Mouse (Mus musculus): ENCODE results near the gene Fam57b.
A peak's percentile ranks its signal among the peaks of the same experiment; 100 is the strongest.

Gene Fam57b

DNA sequence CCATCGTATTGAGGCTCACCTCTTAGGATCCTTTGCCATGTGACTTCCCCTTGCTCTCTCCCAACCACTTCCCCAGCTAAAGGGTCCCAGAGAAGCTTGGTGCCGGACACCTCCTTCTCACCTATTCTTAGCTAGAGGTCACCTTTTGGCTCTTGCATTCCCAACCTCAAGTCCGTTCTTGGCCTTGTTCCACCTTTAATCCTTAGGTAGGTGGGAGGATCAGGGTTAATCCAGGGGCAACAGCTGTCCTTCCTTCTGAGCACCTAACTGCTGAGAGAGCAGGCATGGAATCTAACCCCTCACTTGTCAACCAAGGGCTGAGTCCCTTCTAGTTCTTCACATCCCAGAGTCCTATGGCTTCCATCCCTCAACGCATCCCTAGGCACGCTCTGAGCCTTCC is 28.5 kb downstream of the Fam57b start:
- no peak for DNase-seq (ENCODE audit: low spot score)

DNA sequence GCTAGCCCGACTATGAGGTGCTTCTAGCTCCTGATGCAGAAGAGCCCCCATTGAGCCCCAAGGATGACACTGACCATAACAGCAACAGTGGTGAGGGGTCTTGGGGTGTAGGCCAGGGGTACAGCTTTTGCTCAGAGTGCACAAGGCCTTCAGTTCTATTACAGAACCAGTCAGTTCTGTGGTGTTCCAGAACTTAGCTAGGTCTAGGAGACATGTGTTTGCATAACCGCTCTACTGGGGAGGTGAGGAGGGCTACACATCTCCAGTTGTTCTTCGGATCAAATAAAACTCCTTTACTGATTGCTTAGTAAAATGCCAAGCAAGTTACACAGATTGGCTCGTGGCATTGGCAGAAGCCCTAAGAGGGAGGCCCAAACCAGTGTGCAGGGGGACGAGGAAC is 34.1 kb downstream of the Fam57b start, which contains the start of gene 4930451I11Rik:
Gene 4930451I11Rik, minus strand, starts transcription at position 101 of the 400 bp plus-strand sequence.
- DNase-seq (ENCODE audit: low spot score) = no peak

- DNase-seq (ENCODE audit: low spot score) = no peak
Measured at GRCm38 (mm10) chr7:126832036-126832598, 34.6 kb downstream of the Fam57b start.

DNA sequence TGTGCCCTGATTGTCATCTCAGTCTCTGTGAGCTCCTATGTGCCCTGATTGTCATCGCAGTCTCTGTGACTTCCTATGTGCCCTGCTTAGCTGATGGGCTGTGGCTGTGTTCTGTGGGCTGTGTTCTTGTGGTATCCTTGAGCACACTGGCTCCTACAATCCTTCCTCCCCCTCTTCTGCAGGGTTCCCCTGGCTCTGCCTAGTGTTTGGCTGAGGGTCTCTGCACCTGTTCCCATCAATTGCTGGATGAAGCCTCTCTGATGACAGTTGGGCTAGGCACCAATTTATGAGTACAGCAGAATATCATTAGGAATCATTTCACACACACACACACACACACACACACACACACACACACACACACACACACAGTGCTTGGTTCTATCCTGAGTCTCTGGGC is 35.8 kb downstream of the Fam57b start:
- DNase-seq (ENCODE audit: low spot score) = no peak

DNA sequence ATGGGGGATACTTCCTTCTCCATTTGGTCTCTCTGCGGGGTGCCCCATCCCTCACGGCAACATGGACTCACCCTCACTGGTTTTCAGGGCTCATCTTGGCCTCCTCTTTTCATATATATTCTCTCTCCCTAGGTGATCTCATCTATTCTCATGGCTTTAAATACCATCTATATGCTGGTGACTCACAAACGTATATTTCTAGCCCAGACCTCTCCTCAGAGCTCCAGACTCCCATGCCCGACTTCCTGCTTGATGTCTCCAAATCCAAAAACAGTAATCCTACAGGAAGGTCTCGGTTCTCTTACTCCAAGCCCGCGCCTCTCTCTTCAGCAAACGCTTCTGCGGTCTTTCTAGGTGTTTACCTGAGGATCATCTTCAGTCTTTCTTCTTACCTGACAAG is 45.8 kb downstream of the Fam57b start:
- no peak for DNase-seq (ENCODE audit: low spot score)

GRCm38 (mm10) chr7:126845516-126845915 is 48.0 kb downstream of the Fam57b start:
- no peak for DNase-seq (ENCODE audit: low spot score)

- no peak for DNase-seq (ENCODE audit: low spot score)
Measured at GRCm38 (mm10) chr7:126847116-126847420, 49.6 kb downstream of the Fam57b start, which contains the start of gene Doc2a. TSS of gene Doc2a (plus strand) at chr7:126847416.

DNA sequence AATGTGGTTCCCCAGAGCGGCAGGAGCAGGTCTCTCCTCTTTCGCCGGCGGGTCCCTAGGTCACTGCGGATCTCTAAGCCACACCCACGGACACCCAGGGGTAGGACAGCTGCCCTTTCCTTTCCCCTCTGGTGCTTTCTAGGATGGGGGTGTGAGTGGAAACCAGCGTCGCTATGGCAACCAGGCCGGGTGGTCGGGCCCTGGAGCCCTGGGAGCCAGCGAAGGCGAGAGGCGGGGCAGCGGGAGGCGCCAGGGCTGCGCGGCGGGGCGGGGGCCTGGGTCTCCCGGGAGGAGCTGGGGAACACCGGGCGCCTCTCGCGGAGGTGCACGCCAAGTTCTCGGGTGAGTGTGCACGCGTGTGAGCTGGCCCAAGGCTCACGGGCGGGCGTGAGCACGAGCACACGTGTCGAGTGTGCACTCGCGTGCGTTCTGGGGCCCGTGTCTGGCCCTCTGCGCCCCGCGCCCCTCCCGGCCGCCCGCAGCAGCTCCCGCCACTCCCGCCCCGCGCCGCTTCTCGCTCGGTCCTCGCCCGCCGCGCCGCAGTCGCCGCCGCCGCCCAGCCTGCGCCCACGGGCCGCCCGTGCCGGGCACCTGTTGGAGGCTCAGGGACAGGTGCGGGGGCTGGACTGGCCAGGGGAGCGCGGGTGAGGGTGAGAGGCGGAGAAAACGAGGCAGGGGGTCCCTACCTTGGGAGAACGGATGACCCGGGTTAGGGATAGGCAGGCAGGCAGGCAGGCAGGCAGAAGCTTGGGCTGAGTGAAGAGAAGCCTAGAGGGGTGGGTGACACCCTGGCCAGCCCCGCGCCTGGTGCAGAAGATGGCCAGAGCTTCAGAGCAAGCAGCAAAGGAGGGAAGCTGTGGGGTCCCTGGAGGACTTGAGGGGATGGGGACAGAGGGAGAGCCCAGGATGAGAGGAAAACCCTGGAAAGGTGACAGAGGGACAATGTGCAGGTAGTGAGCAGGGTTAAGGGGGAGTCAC is 50.2 kb downstream of the Fam57b start:
- DNase-seq (ENCODE audit: low spot score) = no peak

GRCm38 (mm10) chr7:126848794-126849193 is 51.3 kb downstream of the Fam57b start:
- DNase-seq (ENCODE audit: low spot score) = no peak

DNA sequence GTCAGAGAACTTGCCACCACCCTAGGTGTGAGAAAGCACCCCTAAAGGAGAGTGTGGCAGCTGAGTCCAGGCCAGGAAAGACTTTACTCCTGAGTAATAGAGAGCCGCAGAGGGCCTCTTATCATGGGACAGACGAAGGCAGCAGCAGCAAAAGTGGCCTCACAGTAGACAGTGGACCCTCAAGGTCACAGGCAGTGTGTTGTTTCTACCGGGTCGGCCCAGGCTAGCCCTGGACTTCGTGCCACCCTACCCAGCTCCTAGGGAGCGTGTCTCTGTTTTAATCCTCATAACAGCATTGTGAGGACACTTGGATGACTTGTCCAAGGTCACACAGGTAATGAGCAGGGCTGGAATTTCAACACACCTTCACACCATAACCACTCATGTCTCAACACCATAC is 52.7 kb downstream of the Fam57b start:
- DNase-seq (ENCODE audit: low spot score) = no peak

DNA sequence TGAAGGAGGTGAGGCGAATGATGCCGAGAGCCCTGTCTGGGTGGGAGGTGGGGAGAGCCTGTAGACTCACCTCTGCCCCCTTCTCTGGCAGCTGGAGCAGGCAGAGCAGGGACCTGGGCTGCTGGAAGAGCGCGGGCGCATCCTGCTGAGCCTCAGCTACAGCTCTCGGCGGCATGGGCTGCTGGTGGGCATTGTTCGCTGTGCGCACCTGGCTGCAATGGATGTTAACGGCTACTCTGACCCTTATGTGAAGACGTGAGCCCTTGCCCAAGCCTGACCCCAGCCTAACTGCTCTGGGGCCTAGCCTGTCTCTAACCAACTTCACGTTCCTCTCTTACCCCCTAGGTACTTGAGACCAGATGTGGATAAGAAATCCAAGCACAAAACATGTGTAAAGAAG is 53.7 kb downstream of the Fam57b start:
- DNase-seq (ENCODE audit: low spot score) = no peak

- no peak for DNase-seq (ENCODE audit: low spot score)
Measured at GRCm38 (mm10) chr7:126853454-126853853, 56.0 kb downstream of the Fam57b start.

GRCm38 (mm10) chr7:126855641-126856040 is 58.2 kb downstream of the Fam57b start:
- DNase-seq (ENCODE audit: low spot score) = no peak

- DNase-seq (ENCODE audit: low spot score) = no peak
Measured at GRCm38 (mm10) chr7:126856741-126857420, 59.4 kb downstream of the Fam57b start.

DNA sequence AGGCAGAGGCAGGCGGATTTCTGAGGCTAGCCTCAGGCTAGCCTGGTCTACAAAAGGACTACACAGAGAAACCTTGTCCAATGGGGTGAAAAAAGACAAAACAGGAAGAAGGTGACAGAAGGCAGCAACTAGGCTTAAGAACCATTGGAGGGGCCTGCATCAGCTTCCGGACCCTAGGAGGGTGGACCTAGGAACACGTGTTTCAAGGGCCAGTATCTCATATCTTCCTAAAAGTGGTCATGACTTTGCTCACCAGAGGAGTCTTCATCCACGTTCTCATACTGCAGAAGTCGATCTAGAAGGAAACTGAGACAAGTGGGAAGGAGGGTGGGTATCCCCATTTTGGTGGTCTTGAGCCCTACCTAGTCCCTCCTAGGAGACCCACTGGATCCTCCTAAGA is 63.5 kb downstream of the Fam57b start:
- DNase-seq (ENCODE audit: low spot score) = no peak

DNA sequence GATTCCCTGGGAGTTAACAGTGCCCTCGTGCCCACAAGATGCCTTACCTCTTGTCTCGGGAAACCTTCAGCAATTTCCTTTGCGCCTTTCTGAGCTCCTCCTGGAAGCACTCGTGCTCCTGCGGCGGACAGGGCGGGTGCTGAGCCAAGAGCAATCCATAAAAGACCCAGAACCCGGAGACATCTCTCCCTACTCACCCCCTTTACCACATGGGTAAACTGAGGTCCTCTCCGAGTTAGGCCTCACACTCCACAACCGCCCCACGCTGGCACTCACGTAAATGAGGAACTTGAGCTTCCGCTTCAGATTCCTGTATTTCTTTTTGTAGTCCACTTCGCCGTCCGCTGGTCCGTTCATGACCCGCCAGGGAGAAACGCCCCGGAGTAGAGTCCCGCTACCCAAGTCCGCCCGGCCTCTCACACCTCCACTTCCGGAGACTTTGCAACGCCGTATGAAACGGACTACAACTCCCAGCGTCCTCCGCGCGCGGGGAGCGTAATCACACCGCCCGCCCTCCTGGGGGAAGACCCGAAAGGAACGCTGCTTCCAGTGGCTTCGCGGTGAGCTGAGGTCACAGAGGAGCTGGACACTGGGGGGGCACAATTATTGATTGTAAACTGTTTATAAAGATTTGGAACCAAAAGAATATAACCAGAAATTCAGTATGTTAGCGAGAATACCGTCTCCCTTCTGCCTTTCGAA is 64.1 kb downstream of the Fam57b start, which contains the start of gene Hirip3:
Gene Hirip3, plus strand, starts transcription at position 544 of the 702 bp plus-strand sequence.
- DNase-seq (ENCODE audit: low spot score) = peak; percentile 86

DNA sequence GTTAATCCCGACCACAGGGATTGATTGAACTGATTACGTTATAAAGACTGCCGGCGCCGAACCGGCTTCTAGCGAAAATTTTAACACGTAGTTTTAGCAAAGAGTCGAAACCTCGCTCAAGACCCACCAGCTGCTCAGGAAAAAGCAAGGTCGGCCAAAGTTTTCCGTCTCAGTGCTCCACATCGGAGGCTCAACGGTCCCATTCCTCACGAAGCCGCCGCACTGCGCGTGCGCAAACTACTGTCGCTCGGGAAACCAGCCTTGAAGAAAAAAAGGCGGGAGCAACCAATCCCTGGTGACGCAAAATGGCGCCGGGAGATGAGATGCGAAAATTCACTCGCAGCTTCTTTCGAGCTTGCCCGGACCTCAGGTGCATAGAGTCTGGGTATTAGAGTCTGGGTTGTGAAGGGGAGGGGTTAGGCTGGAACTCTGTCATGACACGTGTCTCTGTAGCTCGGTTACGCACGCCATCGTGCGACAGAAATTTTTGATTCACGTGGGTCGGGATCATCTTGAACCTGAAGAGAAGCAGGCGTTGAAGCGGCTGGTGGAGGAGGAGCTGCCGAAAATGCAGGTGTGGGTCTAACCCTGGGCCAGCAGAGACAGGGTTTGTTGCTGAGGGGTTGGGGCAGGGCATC is 64.8 kb downstream of the Fam57b start, which contains the start of gene Ino80e:
Gene Ino80e, minus strand, starts transcription at position 231 of the 638 bp plus-strand sequence.
- DNase-seq (ENCODE audit: low spot score) = peak; percentile 93

GRCm38 (mm10) chr7:126863791-126864190 is 66.3 kb downstream of the Fam57b start:
- no peak for DNase-seq (ENCODE audit: low spot score)

DNA sequence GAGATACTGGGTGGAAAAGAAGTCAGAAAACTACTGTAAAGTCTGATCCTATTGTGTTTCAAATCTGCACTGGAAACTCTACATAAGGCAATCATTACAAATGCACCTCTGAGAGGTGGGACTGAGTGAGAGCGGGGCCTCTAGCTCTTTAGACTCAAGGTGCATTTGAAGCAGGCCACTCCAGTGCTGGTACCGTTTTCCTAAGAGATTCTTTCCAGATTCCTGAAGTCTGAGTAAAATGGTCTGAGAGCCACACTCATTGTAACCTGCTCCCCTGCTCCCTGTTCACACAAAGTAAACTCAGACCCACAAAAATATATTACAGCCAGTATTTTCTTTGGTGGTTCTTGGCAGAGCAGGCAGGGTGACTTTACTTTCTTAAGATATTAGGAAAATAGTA is 70.1 kb downstream of the Fam57b start:
- DNase-seq (ENCODE audit: low spot score) = no peak

DNA sequence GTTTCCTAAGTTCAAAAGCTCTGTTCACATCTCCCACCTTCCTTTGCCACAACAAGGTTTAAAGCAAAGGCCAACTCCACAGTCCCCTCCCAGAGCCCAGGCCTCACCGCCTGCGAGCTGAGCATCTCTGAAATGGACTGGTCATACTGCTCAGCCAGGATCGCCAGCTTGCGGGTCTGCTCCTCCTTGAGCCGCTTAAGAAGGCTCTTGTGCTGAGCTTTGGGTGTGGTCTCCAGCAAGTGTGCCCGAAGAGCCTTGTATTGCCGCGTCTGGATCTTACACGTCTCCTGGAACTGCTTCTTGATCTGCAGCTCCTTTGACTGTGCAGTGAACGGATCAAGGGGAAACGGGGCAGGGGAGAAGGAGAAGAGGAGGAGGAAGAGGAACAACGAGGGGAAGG is 70.5 kb downstream of the Fam57b start:
- no peak for DNase-seq (ENCODE audit: low spot score)

- DNase-seq (ENCODE audit: low spot score) = no peak
Measured at GRCm38 (mm10) chr7:126869780-126870519, 72.5 kb downstream of the Fam57b start.
